Mouse (Mus musculus) kidney, adult 2 months (tissue): Measurements from ENCODE around the gene Pabpc1l.

Experiments used
- CTCF ChIP-seq: fragments of 200-500 bp; conservative IDR thresholded peaks from 2 replicates; pipeline ENCODE4 v1.5.1; 2011; ENCODE audit warnings: low read depth, mild to moderate bottlenecking, control low read depth, low read length, moderate library complexity, mixed read lengths; ENCODE audit not compliant: insufficient read depth, insufficient read length
- POLR2A ChIP-seq: fragments of 200-500 bp; IDR thresholded peaks from one replicate; pipeline ENCODE4 v1.6.1; 2011; ENCODE audit warnings: low read depth, low read length, control low read depth

DNA sequence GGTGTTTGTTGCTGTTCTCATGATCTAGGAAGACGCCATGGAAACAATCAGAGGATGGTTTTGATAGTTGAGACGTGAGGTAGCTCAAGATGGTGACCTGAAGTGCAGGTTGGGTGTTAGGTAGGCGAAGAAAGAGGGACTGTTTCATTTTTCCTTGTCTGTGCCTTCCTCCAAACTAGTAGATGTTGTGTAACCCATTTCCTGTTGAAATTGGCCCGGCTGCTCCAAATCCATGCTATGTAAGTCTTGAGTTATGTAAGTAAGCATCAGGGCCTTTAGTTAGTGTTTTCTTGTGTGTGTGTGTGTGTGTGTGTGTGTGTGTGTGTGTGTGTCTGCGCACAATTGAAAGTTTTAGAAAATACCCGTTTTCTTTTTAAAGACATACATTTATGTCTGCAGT is 16.0 kb upstream of the Pabpc1l start:
- TF ChIP-seq CTCF (no peak), POLR2A (no peak)
